Mouse (Mus musculus): ENCODE measurements at regions not wholly inside any gene's neighbourhood (a gene's known extent, or its start where the extent isn't known, plus 50 kb on each side); places are given as distances from the start of the nearest gene placed in this dataset.

DNA sequence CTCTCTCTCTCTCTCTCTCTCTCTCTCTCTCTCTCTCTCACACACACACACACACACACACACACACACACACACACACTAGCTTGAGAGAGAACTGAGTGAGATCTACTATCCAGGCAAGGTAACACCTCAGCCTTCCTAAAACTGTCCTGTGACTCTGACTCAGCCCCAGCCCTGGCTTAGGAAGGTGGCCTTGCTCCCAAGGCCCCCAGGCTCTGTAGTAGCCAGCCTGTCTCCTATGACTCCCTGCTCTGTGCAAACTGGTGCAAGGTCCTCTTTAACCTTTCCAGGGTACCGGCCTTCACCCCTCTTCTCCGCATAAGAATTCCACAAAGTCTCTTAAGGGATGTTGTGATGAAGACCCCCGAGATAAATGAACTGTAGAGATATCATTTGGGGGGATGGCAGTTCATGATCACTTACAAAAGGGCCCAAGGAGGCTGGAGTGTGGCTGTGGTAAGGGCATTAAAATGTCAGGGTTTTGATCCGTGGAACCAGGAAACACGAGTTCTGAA, 114.1 kb downstream of the Erv3 start:
- TF ChIP-seq GATA1 (IDR thresholded peaks at IDR 0.05; ENCODE audit: borderline replicate concordance, low read length) (no peak), FLI1 (IDR thresholded peaks at IDR 0.05; ENCODE audit: low read length) (no peak)

All from megakaryocyte, embryonic 14.5 days (primary cell).